Mouse (Mus musculus): Measurements from ENCODE around the gene Slc30a2. TPM values are rescaled to one million over a fixed set of nuclear protein-coding genes. Genes with fewer than 3 reads are reported as not detected.

Gene Slc30a2
- polyA plus RNA-seq, 1 experiment from 2014 or later: 1.1 TPM

- no peak for DNase-seq (ENCODE audit: low spot score)
- TF ChIP-seq CTCF (IDR thresholded peaks at IDR 0.05) (peak; percentile 21; the same call in 1 of the 2 replicates), EP300 (IDR thresholded peaks at IDR 0.05) (no peak)
- Histone ChIP-seq H3K36me3 (ENCODE audit: insufficient read depth, low read length) (no peaks in the 10 kb centered on the region), H3K9me3 (ENCODE audit: low read length) (no peaks in the 10 kb centered on the region), H3K9ac (replicated peaks; ENCODE audit: low read depth) (no peak overlapping the region), H3K27ac (ENCODE audit: low read length) (no peak overlapping the region), H3K4me1 (ENCODE audit: insufficient read depth, low read depth, low read length) (peaks cover 7% of the 10 kb centered on the region), H3K27me3 (replicated peaks; ENCODE audit: insufficient read depth, low read length) (peaks cover 18% of the 10 kb centered on the region), H3K4me2 (replicated peaks; ENCODE audit: low read depth, low read length) (no peak overlapping the region), H3K4me3 (ENCODE audit: low read depth, low read length) (no peak overlapping the region)
- ATAC-seq: no peak
- 45% methylated on average over 3 of the region's 3 CpGs for WGBS
Observed at GRCm38 (mm10) chr4:134344620-134345019, 1.6 kb downstream of the Slc30a2 start.

- Histone ChIP-seq H3K36me3 (ENCODE audit: insufficient read depth, low read length) (no peaks in the 10 kb centered on the region), H3K27me3 (replicated peaks; ENCODE audit: insufficient read depth, low read length) (peaks cover 18% of the 10 kb centered on the region), H3K9me3 (ENCODE audit: low read length) (no peaks in the 10 kb centered on the region), H3K4me1 (ENCODE audit: insufficient read depth, low read depth, low read length) (peaks cover 7% of the 10 kb centered on the region), H3K27ac (ENCODE audit: low read length) (no peak overlapping the region), H3K9ac (replicated peaks; ENCODE audit: low read depth) (no peak overlapping the region), H3K4me2 (replicated peaks; ENCODE audit: low read depth, low read length) (no peak overlapping the region), H3K4me3 (ENCODE audit: low read depth, low read length) (no peak overlapping the region)
- DNase-seq (ENCODE audit: low spot score) (no peak), ATAC-seq (no peak)
- 93% methylated on average over 15 of the region's 15 CpGs for WGBS
- TF ChIP-seq EP300 (IDR thresholded peaks at IDR 0.05): no peak
- no peak for TF ChIP-seq CTCF (IDR thresholded peaks at IDR 0.05)
Observed at GRCm38 (mm10) chr4:134345802-134346201, 2.8 kb downstream of the Slc30a2 start.

- H3K4me1 ChIP-seq (ENCODE audit: insufficient read depth, low read depth, low read length): peaks cover 12% of the 10 kb centered on the region
- H3K9ac ChIP-seq (replicated peaks; ENCODE audit: low read depth): no peak overlapping the region
- peak overlapping the region; percentile 49; the same call in 1 of the 2 replicates for H3K27ac ChIP-seq (ENCODE audit: low read length)
- peak; percentile 34 for ATAC-seq
- H3K36me3 ChIP-seq (ENCODE audit: insufficient read depth, low read length): no peaks in the 10 kb centered on the region
- WGBS: 53% methylated on average over 11 of the region's 11 CpGs
- no peaks in the 10 kb centered on the region for H3K9me3 ChIP-seq (ENCODE audit: low read length)
- peaks cover 9% of the 10 kb centered on the region for H3K27me3 ChIP-seq (replicated peaks; ENCODE audit: insufficient read depth, low read length)
- no peak overlapping the region for H3K4me2 ChIP-seq (replicated peaks; ENCODE audit: low read depth, low read length)
- DNase-seq (ENCODE audit: low spot score): no peak
- H3K4me3 ChIP-seq (ENCODE audit: low read depth, low read length): no peak overlapping the region
- TF ChIP-seq CTCF (IDR thresholded peaks at IDR 0.05) (no peak), EP300 (IDR thresholded peaks at IDR 0.05) (no peak)
Observed at GRCm38 (mm10) chr4:134348078-134348477, 5.1 kb downstream of the Slc30a2 start.

DNA sequence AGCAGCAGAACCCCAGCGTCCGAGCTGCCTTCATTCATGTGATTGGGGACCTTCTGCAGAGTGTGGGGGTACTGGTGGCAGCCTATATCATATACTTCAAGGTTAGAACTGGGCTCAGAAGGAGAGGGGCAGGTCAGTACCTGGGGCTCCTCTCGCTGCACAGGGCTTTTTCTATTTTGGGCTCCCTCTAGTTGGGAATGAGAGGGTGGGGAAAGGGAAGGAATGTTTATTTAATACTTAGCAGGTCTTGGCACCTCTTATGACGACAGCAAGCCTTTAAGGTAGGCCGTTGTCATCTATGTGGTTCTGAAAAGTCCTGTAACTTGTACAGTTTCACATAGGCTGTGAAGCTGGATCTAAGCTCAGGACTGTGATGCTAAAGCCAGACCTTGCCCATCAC is 5.6 kb downstream of the Slc30a2 start:
- Histone ChIP-seq H3K4me3 (ENCODE audit: low read depth, low read length) (no peak overlapping the region), H3K9ac (replicated peaks; ENCODE audit: low read depth) (no peak overlapping the region), H3K4me2 (replicated peaks; ENCODE audit: low read depth, low read length) (no peak overlapping the region), H3K36me3 (ENCODE audit: insufficient read depth, low read length) (no peaks in the 10 kb centered on the region), H3K27me3 (replicated peaks; ENCODE audit: insufficient read depth, low read length) (peaks cover 4% of the 10 kb centered on the region), H3K9me3 (ENCODE audit: low read length) (no peaks in the 10 kb centered on the region), H3K4me1 (ENCODE audit: insufficient read depth, low read depth, low read length) (peaks cover 8% of the 10 kb centered on the region), H3K27ac (ENCODE audit: low read length) (peak overlapping the region; percentile 49; the same call in 1 of the 2 replicates)
- WGBS: 48% methylated on average over 5 of the region's 5 CpGs
- no peak for TF ChIP-seq CTCF (IDR thresholded peaks at IDR 0.05)
- peak; percentile 61 for TF ChIP-seq EP300 (IDR thresholded peaks at IDR 0.05)
- DNase-seq (ENCODE audit: low spot score) (peak; percentile 76), ATAC-seq (peak; percentile 70)

GRCm38 (mm10) chr4:134349829-134350228 is 6.8 kb downstream of the Slc30a2 start:
- Histone ChIP-seq H3K36me3 (ENCODE audit: insufficient read depth, low read length) (no peaks in the 10 kb centered on the region), H3K9ac (replicated peaks; ENCODE audit: low read depth) (no peak overlapping the region), H3K4me3 (ENCODE audit: low read depth, low read length) (no peak overlapping the region), H3K4me1 (ENCODE audit: insufficient read depth, low read depth, low read length) (0 out of 2 replicates have a peak, but pooled peaks cover 7% of the 10 kb centered on the region), H3K9me3 (ENCODE audit: low read length) (no peaks in the 10 kb centered on the region), H3K27me3 (replicated peaks; ENCODE audit: insufficient read depth, low read length) (no peaks in the 10 kb centered on the region; the same call in 1 of the 2 replicates), H3K27ac (ENCODE audit: low read length) (no peak overlapping the region), H3K4me2 (replicated peaks; ENCODE audit: low read depth, low read length) (no peak overlapping the region)
- no peak for TF ChIP-seq EP300 (IDR thresholded peaks at IDR 0.05)
- TF ChIP-seq CTCF (IDR thresholded peaks at IDR 0.05): no peak
- ATAC-seq: no peak
- no peak for DNase-seq (ENCODE audit: low spot score)
- WGBS: 80% methylated on average over 7 of the region's 7 CpGs

DNA sequence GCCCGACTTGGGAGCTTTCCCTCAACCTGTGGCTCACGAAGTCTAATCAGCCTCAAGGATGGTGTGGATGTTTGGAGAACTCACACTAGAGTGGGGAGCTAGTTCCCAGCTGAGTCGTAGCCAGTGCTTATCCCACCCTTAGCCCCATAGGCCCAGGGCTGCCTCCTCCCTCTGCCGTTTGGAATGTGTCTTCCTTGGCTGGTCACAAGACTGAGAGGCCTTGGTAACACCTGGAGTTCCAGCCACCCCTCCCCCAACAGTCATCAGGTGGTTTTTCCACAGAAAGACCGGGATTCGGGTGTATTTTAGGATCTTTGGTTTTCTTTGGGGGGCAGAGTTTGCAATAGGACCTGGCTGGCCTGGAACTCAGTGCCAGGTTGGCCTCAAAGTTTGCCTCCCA is 7.7 kb downstream of the Slc30a2 start:
- Histone ChIP-seq H3K9ac (replicated peaks; ENCODE audit: low read depth) (no peak overlapping the region), H3K4me2 (replicated peaks; ENCODE audit: low read depth, low read length) (no peak overlapping the region), H3K36me3 (ENCODE audit: insufficient read depth, low read length) (no peaks in the 10 kb centered on the region), H3K27ac (ENCODE audit: low read length) (no peak overlapping the region), H3K27me3 (replicated peaks; ENCODE audit: insufficient read depth, low read length) (no peaks in the 10 kb centered on the region; the same call in 1 of the 2 replicates), H3K4me3 (ENCODE audit: low read depth, low read length) (no peak overlapping the region), H3K4me1 (ENCODE audit: insufficient read depth, low read depth, low read length) (peaks cover 11% of the 10 kb centered on the region; the same call in 1 of the 2 replicates), H3K9me3 (ENCODE audit: low read length) (no peaks in the 10 kb centered on the region)
- 71% methylated on average over 6 of the region's 6 CpGs for WGBS
- DNase-seq (ENCODE audit: low spot score) (no peak), ATAC-seq (no peak)
- TF ChIP-seq CTCF (IDR thresholded peaks at IDR 0.05) (no peak), EP300 (IDR thresholded peaks at IDR 0.05) (no peak)

Data from lung, postnatal 0 days (tissue).